Mouse (Mus musculus) 3134 (cell line): ENCODE data around the gene BC048679.
"Not testable (repeated sequence)": the region's sequence is repeated elsewhere in the genome, so short reads cannot be mapped to it uniquely, and the experiment has no call there.

Source experiments
- DNase-seq: peaks from one replicate; pipeline ENCODE4 v3.0.0-alpha.2; 2011; ENCODE audit warnings: low spot score; ENCODE audit not compliant: insufficient read length; ENCODE audit errors: extremely low read depth

Gene BC048679

GRCm38 (mm10) chr7:81478261-81478660 lies 19.8 kb downstream of the BC048679 start:
- not testable (repeated sequence) for DNase-seq

DNA sequence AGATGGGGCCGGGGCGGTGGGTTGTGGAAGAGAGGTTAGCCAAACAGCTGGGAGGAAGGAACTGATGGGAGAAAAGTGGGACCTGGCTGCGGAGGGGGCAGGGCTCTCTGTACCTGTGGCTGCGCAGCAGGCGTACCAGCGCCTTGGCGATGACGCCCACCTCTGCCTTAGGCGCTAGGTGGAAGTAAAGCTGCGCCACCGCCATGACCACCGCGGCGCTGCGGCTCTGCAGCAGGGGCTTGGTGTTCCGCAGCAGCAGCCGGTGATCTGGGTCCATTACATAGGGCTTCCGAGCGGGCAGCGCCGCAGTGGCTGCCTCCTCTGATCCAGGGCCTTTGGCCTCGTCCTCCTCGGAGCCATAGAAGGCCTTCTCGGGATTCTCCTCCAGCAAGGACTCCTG lies 21.2 kb downstream of the BC048679 start:
- no peak for DNase-seq

DNA sequence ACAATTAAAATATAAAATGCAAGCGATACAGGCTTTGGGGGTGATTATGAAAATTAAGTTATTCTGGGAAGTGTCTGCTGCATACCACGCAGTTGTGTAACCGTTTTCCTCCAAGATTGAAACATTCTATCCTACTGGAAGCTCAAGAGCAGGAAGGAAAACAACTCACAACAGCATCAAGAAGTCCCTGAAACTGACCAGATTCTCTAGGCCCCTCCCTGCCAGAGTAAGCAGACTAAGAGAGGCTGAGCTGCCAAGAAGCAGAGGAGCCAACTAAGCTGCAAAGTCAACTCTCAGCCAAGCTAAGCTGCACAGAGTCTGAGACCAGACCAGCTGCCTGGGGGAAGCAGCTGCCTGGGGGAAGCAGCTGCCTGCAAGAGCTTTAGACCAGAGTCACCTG lies 22.9 kb downstream of the BC048679 start:
- DNase-seq = no peak

GRCm38 (mm10) chr7:81464906-81465450 lies 33.1 kb downstream of the BC048679 start:
- no peak for DNase-seq

- no peak for DNase-seq
Observed at GRCm38 (mm10) chr7:81464116-81464515, 34.0 kb downstream of the BC048679 start.

- no peak for DNase-seq
Observed at GRCm38 (mm10) chr7:81462815-81463214, 35.3 kb downstream of the BC048679 start.

- DNase-seq = no peak
Observed at GRCm38 (mm10) chr7:81455155-81455651, 42.9 kb downstream of the BC048679 start, which contains the start of gene Cpeb1. Gene Cpeb1 (minus strand): TSS chr7:81455465.

DNA sequence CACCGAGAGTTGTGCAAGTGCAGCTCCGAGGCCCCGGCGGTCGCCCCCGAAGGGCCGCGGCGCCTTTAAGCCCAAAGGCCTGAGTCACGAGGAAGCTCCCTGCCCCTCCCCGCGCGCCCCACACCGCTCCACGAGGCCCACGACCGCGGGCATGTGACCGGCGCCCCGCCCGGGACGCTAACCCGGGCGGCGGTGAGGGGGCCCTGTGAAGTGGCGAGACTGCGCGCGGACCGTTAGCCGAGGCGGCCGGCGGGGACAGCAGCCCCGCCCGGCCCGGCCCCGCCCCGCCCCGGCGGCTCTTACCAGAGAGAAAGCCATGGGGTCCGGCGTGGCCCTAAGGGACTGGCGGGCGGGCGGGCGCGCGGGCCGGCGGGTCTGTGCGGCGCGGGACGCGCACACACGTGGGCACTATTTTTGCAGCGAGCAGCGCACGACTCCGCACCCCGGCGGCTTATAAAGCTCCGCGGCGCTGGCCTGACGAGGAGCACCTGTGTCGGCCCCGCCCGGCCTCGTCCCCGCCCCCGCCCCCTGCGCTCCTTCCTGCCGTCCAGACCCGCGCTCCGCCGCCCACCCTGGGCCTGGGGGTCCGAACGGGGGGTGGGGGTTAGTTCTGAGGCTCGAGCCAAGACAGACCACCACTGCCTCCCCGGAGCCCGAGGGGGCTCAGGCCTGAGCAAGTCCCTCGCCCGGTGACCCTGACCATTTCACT lies 43.6 kb downstream of the BC048679 start:
- no peak for DNase-seq

DNA sequence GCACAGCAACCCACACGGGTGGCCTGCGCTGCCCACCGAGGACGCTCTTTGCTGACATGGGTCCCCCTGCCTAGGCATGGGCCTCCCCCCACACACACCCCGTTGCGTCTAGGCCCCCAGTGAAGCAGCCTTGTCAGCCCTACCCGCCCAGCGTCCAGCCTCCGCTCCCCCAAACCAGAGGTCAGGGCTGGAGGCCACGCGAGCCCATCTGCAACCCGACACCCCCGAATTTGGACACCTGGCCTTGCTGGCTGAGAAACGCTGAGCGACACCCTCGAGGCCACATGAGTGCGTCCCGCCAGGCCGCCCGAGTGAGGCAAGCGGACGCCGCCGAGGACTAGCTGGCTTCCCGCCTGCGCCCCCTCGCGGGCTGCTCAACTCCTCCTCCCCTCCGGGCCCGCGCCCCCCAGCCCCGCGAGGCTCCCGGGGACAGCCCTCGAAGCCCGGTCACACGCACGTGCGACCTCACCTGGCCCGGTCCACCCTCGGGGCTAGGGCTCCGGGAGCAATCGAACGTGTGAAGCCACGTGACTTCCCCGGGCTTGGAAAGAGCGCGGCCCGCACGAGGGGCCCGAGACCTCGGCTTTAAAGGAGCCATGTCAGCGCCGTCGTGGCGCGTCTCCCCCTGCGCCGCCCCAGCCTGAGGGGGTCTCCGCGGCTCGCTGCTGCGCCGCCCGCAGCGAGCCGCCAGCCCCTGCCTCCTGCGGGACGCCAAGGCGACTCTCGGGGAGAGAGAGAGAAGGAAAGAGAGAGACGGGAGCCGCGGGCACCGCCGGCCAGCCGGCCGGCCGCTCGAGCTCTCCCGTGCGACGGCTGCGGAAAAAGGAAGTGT lies 44.4 kb downstream of the BC048679 start:
- DNase-seq = no peak

GRCm38 (mm10) chr7:81452971-81453441 lies 45.1 kb downstream of the BC048679 start:
- DNase-seq = no peak
